Mouse (Mus musculus) gastrocnemius, adult 2 months (tissue): Measurements from ENCODE around the gene Wnt11. TPM values are rescaled to one million over a fixed set of nuclear protein-coding genes. Genes with fewer than 3 reads are reported as not detected.

Experiments
- DNase-seq: peaks from one replicate; pipeline ENCODE4 v3.0.0; 2022
- H3K27ac ChIP-seq: fragments of 200-600 bp; 2 replicates; pipeline ENCODE4 v1.8.1; 2022; ENCODE audit warnings: mild to moderate bottlenecking
- H3K4me3 ChIP-seq: fragments of 200-600 bp; 2 replicates; pipeline ENCODE4 v1.8.1; 2022; ENCODE audit warnings: mild to moderate bottlenecking, moderate library complexity
- CTCF ChIP-seq: fragments of 200-600 bp; IDR thresholded peaks from 2 replicates; pipeline ENCODE4 v1.8.1; 2022; ENCODE audit warnings: antibody characterized with exemption, mild to moderate bottlenecking, moderate library complexity
- intact Hi-C: fragments of 180-260 bp; cut with DNase I; formaldehyde crosslinking; loops from one replicate; pipeline ENCODE4 v1.15.1; 2025
- total RNA-seq, 2 experiments: library from RNA; stranded (reverse); gene quantifications; 2 replicates each; pipeline ENCODE4 v1.2.3; 2021

Wnt11 gene
- total RNA-seq, 2 experiments from 2014 or later = 5.3 to 8.3 TPM

DNA sequence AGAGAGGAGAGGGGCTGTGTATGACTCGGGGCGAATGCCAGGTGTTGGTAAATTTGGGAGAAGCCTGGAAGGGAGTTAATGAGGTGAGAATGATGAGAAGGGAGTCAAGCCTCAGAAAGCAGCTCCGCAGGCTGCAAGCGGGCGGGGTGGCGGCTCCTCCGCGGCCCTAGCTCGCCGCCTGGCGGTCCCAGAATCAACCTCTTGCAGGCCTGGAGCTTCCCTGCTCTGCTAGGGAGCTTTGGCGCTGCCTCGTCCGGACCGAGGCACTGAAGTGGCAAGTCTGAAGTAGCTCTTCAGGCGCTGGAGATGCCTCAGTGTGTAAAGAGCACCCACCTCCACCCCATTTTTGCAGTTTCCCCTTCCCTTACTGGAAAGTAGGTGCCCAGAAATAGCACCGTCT is 3.0 kb downstream of the Wnt11 start:
- peak; percentile 92 for TF ChIP-seq CTCF
- Histone ChIP-seq H3K4me3 (peak overlapping the region; percentile 79), H3K27ac (peak overlapping the region; percentile 90; the same call in 1 of the 2 replicates)
- intact Hi-C loops = loop anchor here (1.0 to 5.0 kb wide), 2 partner anchors 95 to 239 kb away; no protein-coding TSS in a partner anchor
- DNase-seq = peak; percentile 91

DNA sequence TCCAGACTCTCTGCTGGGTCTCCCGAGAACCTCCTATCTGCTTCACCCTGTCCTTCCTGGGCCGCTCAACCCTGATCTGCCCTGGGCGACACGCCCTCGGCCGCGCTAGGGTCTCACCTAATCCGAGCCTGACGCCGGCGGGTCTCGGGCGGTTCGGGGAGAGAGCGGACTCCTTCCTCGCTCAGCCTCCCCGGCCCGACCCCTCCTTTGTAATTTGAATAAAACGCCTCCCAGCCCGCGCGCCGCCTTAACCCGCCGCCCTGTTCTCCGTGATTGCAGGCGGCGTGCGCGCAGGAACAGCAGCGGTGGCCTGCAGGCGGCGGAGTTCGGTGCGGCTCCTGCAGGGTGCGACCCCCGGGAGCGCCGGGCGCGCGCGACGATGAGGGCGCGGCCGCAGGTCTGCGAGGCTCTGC is 3.8 kb downstream of the Wnt11 start:
- Histone ChIP-seq H3K4me3 (peak overlapping the region; percentile 79), H3K27ac (peak overlapping the region; percentile 90)
- intact Hi-C loops = loop anchor here (5.0 kb wide), 1 partner anchor 239 kb away; no protein-coding TSS in a partner anchor
- TF ChIP-seq CTCF = peak; percentile 65
- DNase-seq = peak; percentile 73

DNA sequence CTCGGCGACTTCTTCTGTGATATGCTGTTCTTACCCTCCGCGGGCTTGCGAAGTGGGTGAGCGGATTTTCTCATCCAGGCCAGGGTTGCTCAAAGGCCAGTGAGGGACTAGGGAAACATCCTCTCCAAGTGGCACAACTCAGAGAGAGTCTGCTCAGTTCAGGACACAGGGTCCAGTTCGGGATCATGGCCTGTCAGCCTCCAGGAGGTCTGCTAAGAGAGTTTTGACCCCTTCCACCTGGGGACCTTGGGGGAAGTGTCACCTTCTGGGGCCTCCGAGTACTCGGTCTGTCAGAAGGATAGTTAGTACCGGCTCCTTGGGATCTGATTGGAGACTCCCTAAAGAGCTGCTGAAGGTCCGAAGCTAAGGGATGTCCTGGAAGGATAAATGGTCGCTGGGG is 4.4 kb downstream of the Wnt11 start:
- intact Hi-C loops = loop anchor here (5.0 kb wide), 1 partner anchor 238 kb away; no protein-coding TSS in a partner anchor
- Histone ChIP-seq H3K27ac (peak overlapping the region; percentile 90; the same call in 1 of the 2 replicates), H3K4me3 (peak overlapping the region; percentile 79)
- DNase-seq = no peak
- TF ChIP-seq CTCF = no peak

DNA sequence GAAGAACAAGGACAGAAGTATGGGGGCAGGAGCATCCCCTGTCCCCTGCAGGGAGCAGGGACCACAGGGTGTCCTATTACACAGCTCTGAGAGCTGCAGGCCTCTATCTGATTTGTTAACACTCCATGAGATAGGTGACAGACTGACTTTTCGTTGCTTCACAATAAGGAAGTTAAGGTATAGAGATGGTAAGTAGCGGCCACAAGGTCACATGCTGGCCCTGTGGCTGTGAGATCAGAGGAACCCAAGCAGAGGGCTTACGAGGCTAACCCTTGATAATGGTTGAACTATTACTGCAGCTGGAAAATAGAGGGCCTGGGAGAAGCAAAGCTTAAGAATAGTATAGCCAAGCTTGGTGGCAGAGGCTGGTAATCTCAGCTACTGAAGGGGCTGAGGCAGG is 5.9 kb downstream of the Wnt11 start:
- TF ChIP-seq CTCF = no peak
- no peak for DNase-seq
- H3K4me3 ChIP-seq = no peak overlapping the region

DNA sequence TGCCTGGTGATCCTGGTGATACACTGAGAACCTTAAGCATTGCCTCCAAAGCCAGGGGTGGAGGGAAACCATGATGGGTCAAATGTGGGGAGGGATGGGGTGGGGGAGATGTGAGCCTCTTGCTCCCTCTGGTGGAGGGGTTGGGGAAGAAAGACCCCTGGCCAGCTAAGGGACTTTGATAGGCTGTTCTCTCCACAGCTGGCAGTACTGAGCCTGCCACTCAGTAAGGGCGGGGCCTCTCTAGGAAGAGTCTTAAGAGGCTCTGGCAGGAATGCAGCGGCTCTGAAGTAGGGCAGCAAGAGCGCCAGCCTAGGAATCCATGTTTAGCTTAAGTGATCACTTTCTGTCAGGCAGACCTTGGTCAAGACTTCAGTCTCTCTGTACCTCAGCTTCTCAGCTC is 6.9 kb downstream of the Wnt11 start:
- DNase-seq = peak; percentile 65
- Histone ChIP-seq H3K4me3 (no peak overlapping the region), H3K27ac (peak overlapping the region; percentile 82)
- intact Hi-C loops = no loop called here
- TF ChIP-seq CTCF = peak; percentile 29; the same call in 1 of the 2 replicates

More for the DNA sequence above, 5.9 kb downstream of the Wnt11 start:
- intact Hi-C loops = no loop called here
- no peak overlapping the region for H3K27ac ChIP-seq

DNA sequence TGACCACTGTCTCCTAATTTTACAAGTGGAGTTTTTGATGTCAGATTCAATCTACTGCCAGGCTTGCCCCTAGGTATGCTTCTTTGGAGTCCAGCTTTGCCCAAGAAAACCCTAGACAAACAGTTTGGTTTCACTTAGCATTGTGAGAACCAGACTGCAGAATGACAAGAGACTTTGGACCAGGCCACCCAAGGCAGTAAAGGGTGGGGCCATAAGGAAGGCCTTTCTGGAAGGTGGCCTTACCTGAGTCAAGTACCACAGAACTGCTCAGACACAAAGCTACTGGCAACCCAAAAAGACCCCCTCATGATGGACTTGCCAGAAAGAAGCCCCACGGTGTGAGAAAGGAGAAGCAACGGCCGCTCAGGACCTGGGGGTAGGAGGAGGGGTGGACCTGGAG is 8.1 kb downstream of the Wnt11 start:
- TF ChIP-seq CTCF = no peak
- peak overlapping the region; percentile 82; the same call in 1 of the 2 replicates for H3K27ac ChIP-seq
- no peak overlapping the region for H3K4me3 ChIP-seq
- intact Hi-C loops = no loop called here
- DNase-seq = no peak

DNA sequence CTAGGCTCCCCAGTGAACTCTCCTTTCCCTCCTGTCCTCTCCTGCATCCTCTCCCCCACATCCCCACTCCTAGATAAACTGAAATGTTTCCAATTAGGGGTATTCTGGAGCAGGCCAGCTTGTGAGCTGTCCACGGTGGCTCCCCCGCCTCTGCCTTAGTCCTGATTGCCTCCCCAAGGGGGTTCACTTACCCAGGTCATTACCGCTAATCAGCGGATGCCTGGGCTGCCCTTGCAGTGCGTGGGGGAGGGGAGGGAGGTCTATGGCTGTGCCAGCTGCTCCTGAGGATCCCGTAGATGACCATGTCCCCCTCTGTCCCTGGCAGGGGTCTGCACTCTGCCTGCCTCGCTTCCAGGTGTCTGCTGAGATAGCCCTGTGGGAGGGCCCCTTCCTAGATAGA is 8.7 kb downstream of the Wnt11 start:
- intact Hi-C loops = no loop called here
- no peak for DNase-seq
- Histone ChIP-seq H3K27ac (no peak overlapping the region), H3K4me3 (no peak overlapping the region)
- TF ChIP-seq CTCF = no peak

DNA sequence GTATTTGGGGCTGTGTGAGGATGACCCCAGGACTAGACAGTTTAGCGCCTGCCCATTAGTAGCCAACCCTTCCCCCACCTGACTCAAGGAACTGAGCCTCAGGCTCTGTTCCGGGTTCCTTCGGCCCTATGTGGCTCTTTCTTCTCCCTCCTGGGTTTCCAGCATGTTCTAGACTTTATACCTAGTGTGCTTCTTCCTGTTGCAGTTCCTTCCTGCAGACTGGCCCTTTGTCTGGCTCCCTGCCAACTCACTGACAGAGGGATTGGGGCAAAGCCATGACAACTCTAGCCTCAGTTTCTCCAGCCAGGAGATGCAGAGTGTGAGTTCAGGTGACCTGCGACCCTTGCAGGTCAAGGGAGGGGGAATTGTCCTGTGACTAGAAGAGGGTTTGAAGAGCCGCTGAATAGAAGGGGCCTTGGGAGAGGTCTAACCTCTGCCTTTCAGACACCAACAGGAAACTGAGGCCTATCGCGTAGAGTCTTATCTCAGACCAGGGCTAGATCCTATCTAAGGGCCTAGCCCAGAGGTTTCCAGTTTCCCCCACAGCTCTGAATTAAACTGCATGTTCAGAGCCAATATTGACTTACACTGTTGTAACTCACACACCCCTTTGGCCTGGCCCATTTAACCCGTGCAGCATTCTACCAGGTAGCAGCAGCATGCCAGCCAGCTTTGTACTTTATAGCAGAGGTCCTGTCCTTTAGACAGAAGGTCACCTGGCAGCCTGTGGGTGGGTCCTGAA is 14.2 kb downstream of the Wnt11 start:
- TF ChIP-seq CTCF = no peak
- intact Hi-C loops = no loop called here
- DNase-seq = no peak
- Histone ChIP-seq H3K27ac (no peak overlapping the region), H3K4me3 (no peak overlapping the region)

DNA sequence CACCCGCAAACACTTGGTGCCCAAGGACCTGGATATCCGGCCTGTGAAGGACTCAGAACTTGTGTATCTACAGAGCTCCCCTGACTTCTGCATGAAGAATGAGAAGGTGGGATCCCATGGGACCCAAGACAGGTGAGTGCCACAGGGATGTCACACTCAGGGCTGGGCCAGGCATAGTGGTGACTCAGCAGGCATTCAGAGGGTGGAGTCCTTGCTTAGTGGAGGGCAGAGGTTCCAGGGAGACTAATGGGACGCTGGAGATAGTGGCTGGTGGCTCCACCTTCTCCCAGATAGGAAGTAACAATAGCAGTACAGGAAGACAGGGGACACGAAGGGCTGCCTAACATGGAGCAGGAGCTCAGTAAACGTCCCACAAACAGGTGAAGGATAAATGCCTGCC is 15.5 kb downstream of the Wnt11 start:
- TF ChIP-seq CTCF = no peak
- Histone ChIP-seq H3K27ac (no peak overlapping the region), H3K4me3 (no peak overlapping the region)
- intact Hi-C loops = no loop called here
- DNase-seq = no peak

DNA sequence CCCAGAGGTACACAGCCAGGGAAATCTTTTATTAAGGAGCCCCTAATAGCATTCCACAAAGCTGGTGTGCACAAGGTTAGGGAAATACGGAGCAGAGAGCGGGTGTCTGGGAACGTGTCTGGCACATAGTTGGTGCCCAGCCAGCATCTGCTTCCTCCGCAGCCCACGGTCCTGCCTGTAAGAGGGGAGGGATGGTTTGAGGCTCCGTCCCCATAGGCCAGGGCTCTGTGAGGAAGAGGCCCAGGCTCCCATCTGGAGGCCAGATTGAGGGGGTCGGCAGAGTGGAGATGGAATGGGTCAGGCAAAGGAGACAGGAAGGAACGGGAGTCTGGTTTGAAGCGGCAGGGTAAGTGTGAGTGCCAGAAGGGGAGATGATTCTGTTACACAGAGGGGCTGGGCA is 16.3 kb downstream of the Wnt11 start:
- no peak for DNase-seq
- intact Hi-C loops = no loop called here
- Histone ChIP-seq H3K4me3 (no peak overlapping the region), H3K27ac (no peak overlapping the region)
- no peak for TF ChIP-seq CTCF

DNA sequence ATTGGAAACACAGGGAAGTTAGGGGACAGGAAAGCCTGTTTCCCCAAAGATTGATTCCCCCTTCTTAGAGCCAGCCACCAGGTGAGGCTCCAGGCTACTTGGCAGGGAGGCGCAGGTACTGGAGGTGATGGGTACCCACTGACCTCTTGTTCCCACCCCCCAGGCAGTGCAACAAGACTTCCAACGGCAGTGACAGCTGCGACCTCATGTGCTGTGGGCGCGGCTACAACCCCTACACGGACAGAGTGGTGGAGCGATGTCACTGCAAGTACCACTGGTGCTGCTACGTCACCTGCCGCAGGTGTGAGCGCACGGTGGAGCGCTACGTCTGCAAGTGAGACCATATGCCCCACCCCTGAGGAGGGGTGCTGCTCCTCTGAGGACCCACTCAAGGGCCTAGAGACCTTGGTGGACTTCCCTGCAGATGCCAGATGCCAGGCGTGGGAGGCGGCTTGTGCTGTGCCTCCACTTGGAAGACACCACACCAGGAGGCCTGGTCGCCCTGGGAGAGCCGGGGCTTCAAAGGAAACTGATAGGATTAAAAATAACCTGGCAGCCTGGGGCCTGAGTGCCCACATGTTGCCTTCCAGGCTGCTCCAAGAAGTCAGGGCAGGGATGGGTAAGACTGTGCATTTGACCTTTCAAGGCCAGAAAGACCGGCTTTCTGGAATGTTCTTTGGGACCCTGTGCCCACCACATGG is 18.2 kb downstream of the Wnt11 start:
- peak overlapping the region; percentile 86 for H3K27ac ChIP-seq
- no peak for TF ChIP-seq CTCF
- DNase-seq = peak; percentile 79
- intact Hi-C loops = no loop called here
- H3K4me3 ChIP-seq = no peak overlapping the region

DNA sequence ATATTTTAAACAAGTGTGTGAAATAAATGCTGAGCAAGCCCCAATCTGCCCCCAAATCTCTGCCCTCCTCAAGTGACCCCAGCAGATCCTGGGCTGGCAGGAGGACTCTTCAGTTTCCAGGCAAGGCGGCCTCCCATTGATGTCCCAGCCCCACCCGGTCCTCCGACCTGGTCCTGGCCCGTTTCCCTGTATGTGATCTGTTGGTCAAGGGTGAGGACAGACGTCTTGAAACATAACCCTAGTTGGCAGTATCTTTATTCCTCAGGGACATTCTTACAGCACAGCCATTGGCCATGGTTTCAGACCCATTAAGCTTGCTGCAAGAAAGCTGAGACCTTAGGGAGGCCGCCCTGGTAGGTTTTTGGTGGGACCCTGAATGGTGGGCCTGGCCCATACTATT is 18.9 kb downstream of the Wnt11 start:
- Histone ChIP-seq H3K27ac (peak overlapping the region; percentile 86), H3K4me3 (no peak overlapping the region)
- DNase-seq = peak; percentile 93
- no peak for TF ChIP-seq CTCF
- intact Hi-C loops = no loop called here

DNA sequence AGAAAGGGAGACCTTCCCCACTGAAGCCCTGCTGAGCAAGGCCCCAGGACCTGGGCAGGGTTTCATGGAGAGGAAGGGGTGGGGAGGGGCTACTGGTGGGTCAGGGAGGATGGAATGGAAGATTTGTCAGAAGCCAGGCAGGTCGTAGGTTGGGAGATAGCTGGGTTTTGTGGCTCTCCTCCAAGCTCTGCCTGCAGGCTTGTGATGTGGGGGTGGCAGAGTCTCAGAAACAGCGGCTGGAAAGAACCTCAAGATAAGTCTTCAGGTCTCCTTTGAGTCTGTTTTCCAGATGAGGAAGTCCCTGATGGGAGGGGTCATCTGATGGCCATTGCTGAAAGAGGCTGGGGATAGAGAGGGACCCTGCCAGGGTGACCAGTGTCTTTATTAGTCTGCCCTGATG is 20.5 kb downstream of the Wnt11 start:
- Histone ChIP-seq H3K27ac (no peak overlapping the region), H3K4me3 (no peak overlapping the region)
- no peak for DNase-seq
- intact Hi-C loops = no loop called here
- no peak for TF ChIP-seq CTCF
